Mouse (Mus musculus): ENCODE data around the gene Fgd4.
"Not testable (repeated sequence)": the region's sequence is repeated elsewhere in the genome, so short reads cannot be mapped to it uniquely, and the experiment has no call there.

Gene Fgd4

DNA sequence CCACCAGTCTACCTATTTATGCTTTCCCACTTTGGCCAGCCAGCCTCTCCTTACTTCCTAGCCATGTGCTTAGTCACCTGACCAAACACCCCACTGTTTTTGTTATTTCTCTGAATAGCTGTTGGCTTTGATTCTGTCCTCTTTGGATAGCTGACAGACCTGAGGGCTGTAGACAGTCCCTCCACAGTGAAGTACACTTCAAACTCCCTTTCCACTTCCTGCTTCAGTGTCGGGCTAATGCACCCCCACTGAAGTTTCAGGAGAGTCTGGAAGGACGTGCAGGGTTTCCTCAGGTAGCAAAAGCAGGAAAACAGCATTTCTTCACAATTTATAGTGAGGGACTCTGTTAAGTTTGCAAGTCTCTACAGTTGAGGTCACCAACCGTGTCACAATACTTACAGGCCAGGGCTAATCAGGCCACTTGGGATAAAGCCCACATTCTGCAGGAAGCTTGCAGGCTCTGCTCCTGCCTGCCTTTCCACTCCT lies 57.4 kb downstream of the Fgd4 start:
- DNase-seq (ENCODE audit: low spot score): no peak

DNA sequence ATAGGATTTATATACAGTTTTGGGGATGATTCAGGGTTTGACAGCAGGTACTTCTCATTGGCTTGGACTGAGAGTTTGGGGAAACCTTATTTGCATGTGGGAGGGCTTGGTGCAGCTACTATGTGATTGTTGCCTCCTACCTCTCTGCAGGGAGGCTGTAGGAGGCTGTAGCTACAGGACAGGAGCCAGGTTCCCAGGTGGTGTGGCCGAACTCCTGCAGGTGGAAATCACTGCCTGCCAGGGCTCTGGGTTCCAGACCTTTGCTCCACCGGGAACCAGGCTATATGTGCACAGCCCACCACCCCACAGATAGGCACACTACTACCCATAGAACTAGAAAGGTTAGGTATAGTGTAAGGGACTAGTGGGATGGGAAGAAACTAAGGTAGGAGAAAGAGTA lies 61.0 kb downstream of the Fgd4 start:
- not testable (repeated sequence) for DNase-seq (ENCODE audit: low spot score)

DNA sequence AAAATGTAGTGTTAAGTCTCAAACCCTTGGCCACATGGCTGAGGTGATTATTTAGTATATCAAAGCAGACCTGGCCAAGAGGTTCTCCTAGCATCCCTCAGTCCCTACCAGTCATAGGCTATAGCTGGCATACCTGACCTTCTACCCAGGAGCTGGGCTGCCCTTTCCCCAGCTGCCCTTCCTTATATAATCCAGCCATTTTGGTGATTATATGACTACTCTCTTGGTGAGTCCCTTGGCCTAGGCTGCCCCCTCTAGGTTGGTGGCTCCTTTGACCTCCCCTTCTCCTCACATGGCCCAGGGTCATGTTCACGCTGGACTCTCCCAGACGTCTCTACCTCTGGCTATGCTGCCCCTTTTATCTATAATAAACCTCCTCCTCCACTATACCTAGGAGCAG lies 65.1 kb downstream of the Fgd4 start:
- DNase-seq (ENCODE audit: low spot score): no peak

DNA sequence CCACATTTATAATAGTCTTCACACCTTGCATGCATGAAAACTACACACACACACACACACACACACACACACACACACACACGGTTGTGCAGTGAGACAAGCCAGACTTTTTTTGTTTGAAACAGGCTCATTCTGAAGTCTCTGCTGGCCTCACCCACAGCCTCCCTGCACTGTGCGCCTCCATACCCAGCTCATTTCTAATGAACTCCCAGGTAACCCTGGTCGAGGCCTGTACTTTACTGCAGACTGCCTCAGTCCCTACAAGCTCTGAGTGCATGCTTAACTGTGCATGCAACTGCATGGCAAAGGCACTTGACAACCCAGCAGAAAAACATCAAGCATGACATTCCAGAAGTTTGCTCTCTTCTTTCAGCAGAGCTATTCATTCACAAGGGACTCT lies 72.3 kb downstream of the Fgd4 start:
- no peak for DNase-seq (ENCODE audit: low spot score)

DNA sequence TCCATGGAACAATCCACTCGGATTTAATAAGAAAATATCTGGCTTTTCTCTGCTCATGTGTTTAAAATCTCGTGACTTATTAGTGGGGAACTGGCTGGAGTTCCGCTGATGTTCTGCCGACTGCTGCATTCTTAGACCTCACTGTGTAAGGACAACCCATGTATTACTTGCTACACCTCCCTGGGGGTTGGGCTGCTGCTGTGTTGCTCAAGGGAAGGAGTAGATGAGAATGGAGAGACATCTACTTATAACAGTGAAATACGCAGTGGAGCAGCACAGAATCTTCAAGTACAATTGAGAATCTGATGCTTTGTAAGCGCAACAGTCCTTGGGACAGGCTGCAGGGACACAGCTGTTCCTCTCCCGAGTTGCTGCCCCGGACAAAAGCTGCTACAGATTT lies 73.1 kb downstream of the Fgd4 start:
- DNase-seq (ENCODE audit: low spot score): no peak

DNA sequence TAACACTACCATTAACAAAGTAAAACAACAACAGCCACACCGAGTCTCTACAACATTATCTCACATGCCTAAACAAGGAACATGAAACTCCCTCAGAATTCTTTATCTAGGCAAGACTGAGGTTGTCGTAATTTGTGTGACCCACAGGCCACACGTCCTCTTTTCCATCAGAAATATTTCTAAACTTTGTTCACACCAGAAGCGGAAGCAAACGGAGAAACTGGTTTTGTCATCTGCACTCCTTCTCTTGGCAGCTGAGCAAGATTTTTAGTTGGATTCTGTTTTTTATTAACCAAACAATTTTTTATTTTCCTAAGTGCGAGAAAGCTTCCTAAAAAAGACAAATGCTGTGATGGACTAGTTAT lies 73.6 kb downstream of the Fgd4 start:
- no peak for DNase-seq (ENCODE audit: low spot score)

DNA sequence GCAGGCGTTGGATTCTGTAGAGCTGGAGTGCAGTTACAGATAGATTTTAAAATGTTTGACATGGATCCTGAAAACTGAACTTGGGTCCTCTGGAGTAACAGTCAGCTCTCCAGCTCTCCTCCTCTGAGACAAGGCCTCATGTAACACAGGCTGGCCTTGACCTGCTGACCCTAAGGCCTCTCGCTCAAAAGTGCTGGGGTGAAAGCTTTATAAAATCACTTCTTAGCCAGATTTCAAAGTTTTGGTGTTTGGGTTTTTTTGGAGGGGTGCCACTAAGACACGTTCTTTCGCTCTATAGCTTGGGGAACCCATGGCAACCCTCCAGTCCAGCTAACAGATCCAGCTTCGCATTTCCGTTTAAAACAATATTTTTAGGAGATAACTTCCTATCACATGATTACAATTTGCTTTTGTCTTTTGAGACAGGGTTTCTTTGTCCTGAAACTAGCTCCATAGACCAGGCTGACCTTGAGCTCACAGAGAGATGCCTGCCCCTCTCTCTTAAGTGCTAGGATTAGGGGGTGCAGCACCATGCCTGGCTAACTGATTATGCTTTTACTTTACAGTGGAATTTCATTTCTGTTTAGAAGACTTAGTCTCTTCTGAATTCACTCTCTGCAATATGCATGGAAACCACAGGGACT lies 74.1 kb downstream of the Fgd4 start:
- DNase-seq (ENCODE audit: low spot score): no peak

DNA sequence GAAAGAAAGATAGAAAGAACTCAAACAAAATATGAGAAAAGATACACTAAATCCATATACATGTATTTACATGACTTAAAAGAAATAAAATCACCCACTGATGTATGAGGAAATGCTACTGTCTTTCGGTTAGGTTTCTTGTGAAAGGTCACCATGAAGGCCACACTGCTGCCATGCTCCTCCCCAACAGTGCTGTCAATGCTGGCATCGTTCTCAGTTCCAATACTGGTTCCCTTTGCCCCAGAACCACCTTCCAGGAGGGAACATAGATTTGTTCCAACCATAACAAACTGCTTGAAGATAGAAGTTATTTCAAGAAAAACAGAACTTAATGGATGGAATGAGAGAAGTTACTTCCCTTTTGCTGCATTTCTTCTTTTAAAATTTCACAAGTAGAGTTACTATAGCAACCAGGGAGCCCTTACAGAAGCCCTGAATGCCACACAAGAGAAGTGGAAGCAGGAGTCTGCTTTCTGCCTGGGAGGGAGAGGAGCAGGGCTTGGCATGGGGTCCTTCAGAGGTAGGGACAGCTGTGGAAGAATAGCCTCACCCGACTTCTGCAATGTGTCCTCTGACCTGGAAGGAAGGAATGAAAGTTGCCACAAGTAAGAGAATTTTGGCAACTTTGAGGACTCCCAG lies 75.0 kb downstream of the Fgd4 start:
- DNase-seq (ENCODE audit: low spot score): no peak

DNA sequence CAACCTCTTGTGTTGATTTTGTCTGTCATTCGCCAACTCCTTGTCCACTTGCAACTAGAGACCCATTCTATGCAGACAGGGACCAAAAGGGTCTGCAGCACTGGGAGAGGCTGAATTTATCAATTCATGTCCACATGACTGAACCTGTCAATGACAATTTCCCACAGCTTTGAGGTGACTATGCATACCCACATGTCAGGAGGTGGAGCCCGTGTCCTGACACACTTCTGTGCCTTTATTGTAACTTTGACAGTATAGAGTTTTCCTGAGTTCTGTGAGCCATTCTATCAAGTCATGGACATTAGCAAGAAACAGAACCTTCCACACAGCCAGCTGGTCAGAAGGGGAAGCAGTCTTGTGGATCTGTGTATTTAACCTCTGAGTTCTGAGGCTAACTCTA lies 76.7 kb downstream of the Fgd4 start:
- no peak for DNase-seq (ENCODE audit: low spot score)

DNA sequence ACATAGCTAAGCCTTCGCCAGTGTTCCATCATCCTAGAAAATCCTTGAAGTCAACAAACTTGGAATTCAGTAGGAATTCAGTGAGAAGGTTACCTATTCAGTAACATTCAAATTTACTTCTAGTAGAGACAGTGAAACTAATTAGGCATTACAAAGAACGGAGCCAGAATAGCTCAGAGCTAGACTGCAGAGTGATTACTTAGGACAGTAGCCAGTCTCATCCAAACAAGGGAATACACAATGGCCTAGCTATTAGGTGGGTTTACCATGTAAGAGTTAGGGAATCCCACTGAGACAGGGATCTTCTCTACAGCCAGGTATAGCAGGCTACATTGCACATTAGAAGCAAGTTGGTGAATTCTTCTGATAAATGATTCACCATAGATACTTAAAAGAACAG lies 77.5 kb downstream of the Fgd4 start:
- DNase-seq (ENCODE audit: low spot score): not testable (repeated sequence)

DNA sequence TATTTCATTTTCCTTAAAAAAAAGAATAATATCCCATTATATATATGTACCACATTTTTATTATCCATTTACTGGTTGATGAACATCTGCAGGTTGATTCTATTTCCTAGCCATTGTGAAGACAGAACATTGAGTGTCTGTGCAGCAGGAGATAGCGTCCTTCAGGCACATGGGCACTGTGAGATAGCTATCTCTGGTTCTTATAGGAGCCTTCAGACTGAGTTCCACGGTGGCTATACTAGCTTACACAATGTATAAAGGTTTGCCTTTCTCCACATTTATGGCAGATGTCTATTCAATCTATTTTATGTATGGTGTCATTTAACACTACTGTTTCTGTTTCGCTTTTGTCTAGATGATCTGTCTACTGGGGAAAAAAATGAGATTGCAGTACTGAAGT lies 98.9 kb downstream of the Fgd4 start:
- DNase-seq (ENCODE audit: low spot score): no peak

DNA sequence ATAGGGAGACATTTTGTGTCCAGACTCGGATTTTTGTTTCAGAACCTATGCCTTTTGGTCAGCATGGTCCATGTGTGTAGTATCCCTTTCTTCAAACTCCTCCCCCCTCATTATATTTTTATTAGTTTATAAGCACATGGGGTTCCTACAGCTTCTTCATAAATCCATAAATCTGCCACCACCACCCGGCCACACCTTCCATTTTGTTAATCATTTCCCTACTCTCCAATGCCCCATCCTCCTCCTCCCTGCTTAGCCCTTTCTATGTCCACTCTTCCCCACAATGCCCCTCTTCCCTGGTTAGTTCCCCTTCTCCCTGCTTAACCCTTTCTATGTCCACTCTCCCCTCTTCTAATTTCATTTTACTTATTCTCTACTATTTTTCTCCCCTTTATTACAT lies 99.4 kb downstream of the Fgd4 start:
- no peak for DNase-seq (ENCODE audit: low spot score)

DNA sequence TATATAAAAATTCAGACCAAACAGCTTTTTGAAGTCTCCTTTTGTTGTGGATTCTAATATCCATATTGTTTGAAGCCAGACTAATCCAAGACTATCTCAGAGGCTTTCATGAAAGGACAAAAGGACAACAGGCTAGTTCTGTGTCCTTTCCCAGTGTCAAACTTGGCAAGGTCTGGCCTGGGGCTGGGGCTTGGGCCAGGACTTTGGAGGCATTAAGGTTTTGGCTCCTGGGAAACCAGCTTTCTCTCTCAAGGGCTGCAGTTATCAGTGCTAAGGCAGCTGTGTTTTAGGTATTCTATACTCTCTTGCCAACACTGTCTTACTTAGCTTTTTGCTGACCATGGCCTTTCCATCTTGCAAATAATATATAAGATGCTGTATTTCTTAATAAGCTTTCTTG lies 101.6 kb downstream of the Fgd4 start:
- DNase-seq (ENCODE audit: low spot score): no peak

DNA sequence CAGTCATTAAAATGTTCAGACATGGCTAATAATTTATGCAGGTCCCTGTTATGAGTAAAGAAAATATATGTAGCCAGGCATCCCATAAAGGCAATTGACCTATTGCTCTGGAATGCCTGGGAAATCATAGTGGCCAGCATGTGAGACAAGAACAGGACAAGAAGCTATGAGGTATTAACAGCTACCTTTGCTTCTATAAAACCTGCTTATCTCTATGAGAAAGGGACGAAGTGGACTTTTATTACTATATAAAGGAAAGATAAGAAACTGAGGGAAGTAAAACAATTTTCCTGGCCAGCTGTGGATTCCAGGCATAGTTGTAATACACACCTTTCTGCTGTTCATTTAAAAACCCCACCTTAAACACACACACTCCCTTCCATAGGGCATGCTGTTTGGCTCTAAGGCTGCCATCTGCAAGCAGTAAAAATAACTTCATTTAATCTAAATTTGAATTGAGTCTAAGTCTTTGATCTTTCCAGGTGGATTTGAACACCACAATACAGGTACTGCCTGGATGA lies 114.8 kb downstream of the Fgd4 start:
- no peak for DNase-seq (ENCODE audit: low spot score)

DNA sequence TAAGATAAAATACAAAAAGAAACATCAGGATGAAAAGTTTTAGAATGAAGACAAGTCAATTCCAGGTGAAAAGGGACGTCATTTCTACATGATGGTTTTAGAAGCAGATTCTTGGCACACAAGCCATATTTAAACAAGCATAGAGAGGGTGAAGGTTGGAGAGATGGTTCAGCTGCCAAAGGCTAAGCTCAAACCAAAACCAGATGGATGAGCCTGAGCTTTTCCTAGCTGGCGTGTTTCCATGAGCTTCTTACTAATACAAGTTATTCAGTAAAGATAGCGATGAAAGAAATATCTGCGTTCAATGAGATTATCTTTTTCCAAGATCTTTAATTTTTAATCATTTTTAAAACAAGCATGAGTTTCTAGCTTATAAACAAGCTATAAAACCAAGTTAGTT lies 115.7 kb downstream of the Fgd4 start:
- no peak for DNase-seq (ENCODE audit: low spot score)

DNA sequence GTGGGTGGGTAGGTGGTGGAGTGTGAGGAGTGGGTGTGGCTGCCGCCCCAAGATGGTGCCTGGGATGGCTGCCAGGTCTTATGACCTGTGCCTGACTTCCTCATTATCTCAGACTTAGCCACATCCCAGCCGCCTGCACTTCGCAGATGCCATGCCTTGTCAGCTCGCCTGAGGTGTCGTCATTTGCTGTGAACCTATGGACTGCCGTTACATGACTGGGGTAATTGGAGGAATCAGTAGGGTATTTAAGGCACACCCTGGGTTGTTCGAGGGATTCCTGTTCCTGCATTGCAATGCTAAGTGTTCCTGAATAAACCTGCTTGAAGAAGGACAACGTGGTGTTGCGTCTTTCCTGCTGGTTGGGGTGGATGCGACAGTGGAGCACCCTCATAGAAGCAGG lies 126.9 kb downstream of the Fgd4 start:
- DNase-seq (ENCODE audit: low spot score): not testable (repeated sequence)

DNA sequence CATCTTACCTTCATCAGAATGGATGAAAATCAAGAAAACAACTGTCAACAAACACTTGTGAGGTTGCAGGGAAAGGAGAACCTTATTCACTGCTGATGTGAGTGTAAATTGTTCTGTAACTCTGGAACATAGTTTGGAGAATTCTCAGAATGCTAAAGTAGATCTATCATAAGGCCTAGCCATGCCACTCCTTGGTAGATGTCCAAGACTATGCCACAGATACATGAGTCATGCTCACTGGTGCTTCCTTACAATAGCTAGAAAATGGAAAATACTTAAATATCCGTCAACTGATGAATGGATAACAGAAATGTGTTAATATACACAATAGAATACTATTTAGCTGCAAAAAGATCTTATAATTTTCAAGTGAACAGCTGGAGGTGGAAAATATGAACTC lies 150.3 kb downstream of the Fgd4 start:
- no peak for DNase-seq (ENCODE audit: low spot score)

DNA sequence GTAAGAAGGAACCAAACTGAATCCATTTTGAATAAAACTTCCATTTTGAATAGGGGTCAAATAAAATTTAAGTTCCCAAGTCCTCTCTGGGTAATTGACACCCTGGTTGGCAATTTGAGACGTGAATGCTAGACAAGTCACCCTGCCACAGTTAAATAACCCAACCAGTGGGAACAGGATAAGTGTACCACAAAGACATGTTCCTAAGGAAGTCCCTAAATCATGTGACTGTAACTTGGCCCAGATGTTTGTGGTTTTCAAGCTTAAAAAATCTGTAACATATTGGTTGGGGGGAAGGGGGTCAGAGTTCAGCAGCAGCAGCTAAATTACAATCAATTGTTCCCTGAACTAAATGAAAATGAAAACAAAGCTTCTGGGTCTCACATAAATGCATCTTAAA lies 161.9 kb downstream of the Fgd4 start:
- no peak for DNase-seq (ENCODE audit: low spot score)

DNA sequence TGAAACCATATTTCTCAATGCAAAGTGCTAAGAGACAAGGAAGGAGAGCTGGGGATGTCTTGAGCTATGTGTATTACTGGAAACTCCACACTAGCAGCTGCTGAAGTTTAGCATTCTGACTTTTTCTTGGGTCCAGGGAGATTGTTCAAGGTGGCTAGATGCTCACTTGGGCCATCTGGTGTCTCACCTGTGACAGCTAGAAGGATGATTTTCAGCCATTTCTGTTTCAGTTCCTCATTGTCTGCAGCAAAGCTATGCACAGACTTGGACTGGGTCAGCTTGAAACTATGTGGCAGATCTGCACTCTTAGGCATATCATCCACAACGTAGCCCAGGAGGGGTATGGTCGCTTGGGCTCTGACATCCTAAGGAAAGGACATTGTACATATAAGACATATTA lies 177.9 kb downstream of the Fgd4 start:
- no peak for DNase-seq (ENCODE audit: low spot score)

DNA sequence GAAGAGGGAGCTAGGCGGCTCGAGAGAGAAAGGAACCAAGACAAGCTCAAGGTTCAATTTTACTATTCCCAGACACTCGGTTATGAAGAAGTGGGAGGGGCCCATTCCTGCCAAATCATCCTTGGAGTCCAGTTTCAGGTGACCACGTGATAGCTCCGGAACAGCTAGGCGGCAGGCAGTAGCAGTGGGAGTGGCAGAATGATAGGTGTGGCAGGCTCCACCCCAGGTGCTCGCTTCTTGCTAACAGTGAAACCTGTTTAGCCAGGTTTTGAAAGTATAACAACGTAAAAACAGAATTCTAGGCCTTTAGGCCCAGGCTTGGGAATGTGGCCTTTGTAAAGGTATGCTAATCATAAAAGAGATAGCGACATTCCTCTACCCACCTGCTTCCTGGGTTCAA lies 233.1 kb downstream of the Fgd4 start:
- DNase-seq (ENCODE audit: low spot score): not testable (repeated sequence)

Data from spleen, adult 12 weeks (tissue).